Mouse (Mus musculus): ENCODE measurements at regions not wholly inside any gene's neighbourhood (a gene's known extent, or its start where the extent isn't known, plus 50 kb on each side); places are given as distances from the start of the nearest gene placed in this dataset.

DNA sequence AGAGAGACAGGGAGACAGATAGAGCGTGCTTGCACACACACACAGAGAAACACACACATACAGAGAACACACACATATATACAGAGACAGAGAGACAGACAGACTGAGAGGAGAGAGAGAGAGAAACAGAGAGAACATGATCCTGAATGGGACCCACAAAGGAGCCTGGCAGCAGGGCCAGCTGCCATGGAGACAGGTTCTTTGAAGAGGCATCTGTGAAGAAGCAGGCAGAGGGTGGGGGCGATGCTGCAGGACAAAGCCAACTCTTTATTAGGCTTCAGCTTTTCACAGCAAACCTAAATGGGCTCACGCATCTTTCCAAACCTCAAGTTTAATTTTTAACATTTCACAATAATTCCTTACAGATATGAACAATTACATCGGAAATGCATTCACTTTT lies 90.0 kb upstream of the Dlx2 start:
- no peak for DNase-seq (ENCODE audit: low spot score in 2 of 2)

DNA sequence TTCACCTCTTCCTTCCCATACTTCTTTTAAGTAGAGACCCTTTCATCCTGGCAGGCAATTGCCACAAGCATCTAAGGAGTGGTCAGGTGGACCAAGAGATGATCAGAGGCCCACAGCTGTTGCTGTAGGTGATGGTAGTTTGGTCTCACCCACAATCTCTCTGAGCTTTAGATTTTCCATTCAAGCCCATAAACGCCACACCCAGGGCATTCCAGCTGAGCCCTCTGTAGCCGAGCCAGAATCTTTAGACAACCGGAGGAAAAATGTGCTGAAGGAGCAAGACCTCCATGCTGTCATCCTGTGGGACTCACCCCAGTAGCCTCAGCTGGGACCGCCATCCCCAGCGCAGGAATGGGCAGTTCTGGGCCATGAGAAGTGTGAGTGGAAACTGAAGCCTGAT lies 93.7 kb upstream of the Dlx2 start:
- DNase-seq (ENCODE audit: low spot score in 2 of 2) = no peak

DNA sequence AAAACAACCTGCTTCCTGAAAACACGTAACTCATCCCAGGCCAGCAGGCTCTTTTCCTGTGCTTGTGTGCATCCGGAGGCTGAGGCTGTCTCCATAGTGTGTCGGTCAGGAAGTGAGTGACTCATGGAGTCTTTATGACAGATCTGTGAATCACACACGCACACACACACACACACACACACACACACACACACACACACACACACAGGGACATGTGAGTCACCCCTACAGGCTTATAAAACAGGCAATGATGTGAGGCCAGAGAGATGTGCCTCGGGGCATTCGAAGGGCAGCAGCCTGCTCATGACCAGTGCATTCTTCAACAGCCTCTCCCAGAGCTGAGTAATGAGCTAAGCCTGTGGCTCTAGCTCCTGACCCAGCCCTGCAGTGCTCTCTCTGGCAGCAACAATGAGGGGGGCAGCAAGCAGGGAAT lies 97.5 kb upstream of the Dlx2 start:
- DNase-seq (ENCODE audit: low spot score in 2 of 2) = peak; percentile 53 to 61

DNA sequence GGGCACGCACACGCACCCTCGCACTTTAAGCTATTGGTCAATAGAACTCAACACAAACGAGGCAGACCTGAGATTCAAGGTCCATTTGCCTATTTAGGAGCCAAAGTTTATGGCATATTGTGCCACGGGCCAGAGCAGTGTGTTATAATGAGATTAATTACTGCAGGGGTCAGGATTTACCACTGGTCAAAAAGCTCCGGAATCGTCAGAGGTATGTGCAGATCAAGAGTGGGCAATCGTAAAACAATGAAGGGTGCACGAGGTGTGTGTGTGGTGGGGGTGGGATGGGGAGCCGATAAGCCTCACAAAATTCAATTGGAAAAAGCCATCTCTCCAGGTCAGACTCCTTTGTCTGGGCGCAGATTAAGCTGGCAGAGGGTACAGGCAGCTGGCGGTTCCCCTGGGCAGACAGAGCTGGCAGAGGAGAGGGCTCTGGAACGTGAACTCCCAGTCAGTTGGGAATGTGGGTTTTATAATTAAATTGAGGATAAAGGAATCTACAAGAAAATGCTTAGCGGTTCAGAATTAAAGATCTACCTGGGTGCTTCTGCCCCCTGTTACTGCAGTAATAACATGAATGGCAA lies 97.4 kb upstream of the Itga6 start:
- no peak for DNase-seq (ENCODE audit: low spot score in 2 of 2)

DNA sequence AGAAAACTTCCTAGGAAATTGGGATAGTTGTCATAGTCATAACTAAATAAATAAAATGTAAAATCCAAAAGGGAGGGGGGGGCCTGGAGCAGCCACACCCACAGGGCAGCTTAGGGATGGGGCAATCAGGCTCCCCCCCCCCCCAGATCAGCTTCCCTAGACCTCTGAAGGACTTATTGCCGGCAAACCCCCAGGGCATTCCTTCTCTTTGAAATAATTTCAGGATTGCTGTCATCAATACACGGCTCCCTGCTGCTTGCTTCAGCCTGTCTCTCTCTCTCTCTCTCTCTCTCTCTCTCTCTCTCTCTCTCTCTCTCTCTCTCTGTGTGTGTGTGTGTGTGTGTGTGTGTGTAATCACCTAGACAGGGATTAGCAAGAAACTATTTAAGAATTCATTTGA lies 93.8 kb upstream of the Itga6 start:
- no peak for DNase-seq (ENCODE audit: low spot score in 2 of 2)

DNA sequence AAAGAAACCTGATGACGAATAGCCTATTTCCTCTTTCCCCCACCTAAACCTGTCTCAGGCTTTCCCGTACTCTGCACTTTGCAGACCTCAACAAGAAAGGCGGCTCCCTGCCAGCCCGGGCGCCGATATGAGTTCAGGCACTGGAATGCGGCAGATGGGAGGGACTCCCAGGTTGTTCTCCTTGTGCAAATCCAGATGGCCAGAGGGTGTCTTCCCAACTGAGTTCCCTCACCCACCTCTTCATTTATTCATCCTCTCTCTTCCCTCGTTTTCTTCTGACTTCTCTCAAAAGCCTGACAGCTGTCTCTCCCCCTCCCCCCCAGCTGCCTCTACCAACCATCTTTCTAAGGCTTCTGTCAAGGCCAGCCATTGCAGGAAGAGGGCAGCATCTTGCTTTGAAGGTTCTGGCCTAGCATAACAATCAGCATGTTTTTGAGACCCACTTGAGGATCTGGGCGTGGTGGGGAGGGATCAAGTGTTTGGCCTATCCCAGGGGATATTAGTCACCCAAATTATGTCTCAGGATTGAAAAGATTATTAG lies 93.1 kb upstream of the Itga6 start:
- peak; percentile 28 to 36 for DNase-seq (ENCODE audit: low spot score in 2 of 2)

DNA sequence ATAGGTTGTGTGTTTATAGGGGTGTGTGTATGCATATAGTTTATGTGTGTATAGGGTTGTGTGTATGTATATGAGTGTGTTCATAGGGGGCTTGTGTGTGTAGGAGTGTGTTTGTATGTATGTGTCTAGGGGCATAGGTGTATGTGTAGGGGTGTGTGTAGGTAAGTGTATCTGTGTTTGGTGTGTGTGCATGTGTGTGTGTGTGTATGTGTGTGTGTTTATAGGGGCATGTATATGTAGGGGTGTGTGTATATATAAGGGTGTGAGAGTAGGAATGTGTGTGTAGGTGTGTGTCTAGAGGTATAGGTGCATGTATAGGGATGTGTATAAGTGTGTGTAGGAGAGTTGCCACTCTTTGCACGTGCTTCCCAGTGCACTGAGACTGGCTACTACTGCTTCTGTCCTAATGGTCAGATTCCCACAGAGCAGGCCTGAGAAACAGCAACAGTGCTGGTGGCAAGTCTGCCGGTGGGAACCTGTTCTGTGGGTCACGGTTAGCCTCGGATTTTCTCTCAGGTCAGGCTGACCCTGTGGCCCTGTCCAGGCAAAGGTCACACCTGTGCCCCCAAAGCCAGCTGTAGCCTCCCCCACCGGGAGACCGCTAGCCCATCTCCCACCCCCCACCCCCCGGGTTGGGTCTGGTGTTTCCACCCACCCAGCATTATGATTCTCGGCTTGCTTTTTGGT lies 90.5 kb upstream of the Itga6 start:
- DNase-seq (ENCODE audit: low spot score in 2 of 2) = no peak

DNA sequence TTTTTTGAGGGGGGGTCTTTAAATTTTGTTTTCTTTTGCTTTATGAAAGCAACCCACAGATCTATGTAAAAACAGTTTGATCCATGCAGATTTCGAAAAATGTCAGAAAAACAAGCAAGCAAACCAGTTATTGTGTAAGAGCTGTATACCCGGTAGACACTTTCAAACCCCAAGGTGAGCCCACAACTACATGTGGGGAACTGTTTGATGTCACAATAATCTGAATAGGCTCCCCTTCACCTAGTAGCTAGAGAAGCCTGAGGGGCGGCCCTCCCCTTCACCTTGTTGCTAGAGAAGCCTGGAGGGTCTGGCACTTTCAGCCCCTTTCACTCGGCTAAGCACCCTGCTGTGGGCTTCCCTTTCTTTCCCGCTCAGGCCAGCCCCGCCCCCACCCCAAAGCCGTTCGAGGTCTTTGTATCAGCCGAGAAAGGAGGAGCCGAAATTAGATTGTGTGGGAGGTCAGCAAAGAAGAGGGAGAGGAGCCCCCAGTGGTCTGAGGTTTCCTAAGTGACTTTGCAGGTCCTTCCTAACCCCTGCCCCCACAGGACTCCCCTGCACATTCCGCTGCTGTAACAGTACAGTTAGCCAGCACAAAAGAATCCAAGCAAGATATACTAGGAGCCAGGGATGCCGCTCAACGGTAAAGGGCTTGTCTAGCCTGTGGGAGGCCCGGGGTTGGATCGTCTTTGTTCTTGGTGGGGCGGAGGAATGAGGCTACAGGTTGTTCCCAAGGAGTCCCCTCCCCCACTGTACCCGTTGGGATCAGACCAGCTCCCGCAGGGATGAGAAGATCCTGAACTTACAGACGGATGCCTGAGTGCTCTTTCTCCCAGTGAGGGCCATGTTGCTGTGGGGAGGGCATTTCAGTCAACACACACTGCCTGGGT lies 89.7 kb upstream of the Itga6 start:
- no peak for DNase-seq (ENCODE audit: low spot score in 2 of 2)

DNA sequence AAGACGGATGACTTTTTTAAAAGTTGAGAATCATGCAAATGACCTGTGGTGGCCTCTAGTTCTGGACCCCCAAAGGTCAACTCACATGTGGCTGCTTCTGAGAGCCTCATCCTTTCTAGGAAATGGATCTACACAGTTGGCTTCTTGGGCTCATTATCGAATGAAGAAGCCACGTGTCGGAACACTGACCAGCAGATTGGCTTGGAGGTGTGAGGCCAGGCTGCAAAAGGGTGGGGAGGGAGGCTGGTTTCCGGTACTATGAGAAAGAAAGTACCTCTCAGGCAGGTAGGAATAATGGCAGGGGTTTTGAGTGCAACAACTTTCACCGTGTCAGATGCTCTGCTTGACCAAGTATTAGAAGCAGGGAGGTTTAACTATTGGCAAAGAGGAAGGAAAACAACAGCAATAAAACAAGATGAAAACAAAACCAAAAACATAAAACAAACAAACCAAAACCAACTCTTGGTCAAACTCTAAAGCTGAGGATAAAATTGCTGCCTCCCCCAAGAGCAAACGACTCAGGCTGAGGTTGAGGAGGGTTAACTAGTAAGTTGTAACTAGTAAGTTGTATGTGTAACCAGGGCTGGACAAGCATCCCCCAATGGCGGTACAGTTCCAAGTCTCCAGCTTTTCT lies 88.7 kb upstream of the Itga6 start:
- DNase-seq (ENCODE audit: low spot score in 2 of 2) = no peak

DNA sequence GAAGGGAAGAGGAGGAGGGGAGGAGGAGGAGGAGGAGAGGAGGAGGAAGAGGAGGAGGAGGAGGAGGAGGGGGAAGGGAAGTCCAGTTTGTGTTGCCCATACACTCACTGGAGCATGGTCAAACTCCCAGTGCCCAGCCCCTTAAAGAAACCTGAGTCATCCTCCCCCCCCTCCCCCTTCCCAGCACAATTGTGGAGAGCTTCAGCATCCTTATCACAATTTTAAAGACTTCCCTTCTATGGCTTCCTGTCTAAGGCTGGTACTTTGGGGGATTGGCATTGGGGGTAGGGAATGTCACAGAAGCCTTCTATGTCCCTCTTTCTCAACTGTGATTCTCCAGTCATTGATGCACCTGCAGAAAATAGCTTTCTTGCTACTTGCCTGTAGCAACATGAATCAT lies 84.0 kb upstream of the Itga6 start:
- DNase-seq (ENCODE audit: low spot score in 2 of 2) = no peak

DNA sequence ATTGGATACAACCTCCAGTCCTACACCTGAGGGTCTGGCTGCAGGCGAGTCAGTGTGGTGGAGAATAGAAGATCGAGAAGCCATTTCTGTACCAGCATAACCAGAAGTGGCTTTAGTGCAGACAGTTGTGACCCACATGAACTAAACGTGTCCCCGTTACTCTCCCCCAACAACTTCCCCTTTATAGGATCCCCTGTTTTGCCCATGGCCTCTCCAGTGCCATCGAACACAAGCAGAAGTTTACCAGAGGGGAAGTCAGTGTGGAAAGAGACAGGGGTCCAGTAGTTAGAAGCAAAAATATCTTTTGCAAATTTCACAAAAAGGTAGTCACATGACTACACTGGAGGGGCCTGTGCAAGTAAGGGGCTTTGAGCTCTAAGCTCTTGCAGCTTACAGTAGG lies 83.4 kb upstream of the Itga6 start:
- DNase-seq (ENCODE audit: low spot score in 2 of 2) = no peak

DNA sequence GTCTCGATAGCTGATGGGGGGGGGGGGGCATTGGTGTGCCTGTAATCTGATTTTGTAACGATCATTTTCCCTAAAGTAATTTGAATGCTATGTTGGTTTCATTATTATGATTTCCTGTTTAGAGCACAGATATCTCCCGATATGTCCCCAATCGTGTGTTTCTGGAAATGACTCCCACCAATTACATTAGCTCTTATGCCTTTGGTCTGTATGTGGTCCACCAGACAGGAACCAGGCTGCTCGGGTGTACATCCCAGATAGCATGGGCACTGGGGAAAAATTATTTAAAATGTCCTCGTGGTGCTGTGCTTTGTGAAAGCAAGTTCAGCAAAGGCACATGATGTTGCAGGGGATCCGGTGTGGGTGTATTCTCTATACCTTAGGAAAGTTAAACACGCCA lies 82.0 kb upstream of the Itga6 start:
- DNase-seq (ENCODE audit: low spot score in 2 of 2) = no peak

DNA sequence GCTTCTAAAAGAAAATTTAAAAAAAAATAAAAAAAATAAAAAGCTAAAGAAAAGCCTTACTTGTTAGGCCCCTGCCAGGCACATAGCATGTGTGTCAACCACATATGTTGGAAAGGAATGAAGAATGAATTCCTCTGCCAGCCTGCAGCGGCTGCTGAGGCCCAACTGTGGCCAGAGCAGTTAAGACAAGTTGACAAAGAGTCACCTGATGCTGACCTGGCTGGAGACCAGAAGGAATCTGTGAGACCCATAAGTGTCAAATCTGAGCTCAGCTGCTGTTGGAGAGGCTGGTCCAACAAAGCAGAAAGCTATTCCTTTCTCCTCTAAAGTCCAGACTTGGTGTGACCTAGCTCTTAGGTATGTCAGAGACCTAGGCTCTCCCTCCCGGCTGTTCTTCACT lies 78.5 kb upstream of the Itga6 start:
- DNase-seq (ENCODE audit: low spot score in 2 of 2) = no peak

DNA sequence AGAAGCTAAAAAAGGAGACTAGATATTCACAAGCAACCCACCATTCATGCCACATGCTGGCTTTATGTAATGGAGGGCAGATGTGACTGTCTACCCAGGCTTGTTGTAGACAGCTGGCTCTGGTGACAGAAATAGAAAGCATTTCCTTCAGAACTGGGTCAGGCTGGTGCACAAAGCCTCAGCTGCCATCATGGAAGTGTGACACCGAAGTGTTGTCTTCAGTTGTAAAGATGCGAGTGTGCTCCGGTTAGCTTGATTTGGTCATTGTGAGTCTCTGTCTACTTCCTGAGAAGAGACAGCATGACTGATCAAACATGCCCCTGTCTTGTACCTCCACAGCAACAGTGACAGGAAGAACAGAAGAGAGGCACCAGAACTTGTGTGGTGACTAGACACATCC lies 77.7 kb upstream of the Itga6 start:
- DNase-seq (ENCODE audit: low spot score in 2 of 2) = no peak

DNA sequence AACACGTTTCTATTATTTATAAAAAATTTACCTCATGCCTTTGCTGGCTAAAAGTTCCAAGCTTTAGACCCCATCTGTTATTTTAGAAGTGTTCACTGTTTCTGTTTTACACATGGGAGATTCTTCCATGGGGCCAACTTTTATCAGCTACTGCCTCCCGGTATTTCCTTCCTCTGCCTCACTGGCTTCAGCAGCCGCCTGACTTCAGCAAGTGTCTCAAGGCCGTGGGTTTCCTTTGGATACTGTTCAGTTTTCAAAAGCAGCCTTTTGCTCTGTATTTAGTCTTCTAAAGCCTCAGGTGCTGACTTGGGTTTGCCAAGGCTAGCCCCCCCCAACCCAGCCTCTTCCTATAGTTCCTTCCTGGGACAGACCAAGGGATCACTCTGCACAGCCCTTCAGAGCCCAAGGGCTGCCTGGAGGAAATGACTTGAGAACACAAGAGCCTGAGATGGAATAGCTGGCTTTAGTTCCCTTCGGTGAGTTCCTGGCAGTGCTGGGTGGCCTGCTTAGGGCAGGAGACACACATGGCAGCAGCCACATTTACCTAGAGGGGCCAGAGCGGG lies 75.1 kb upstream of the Itga6 start:
- DNase-seq (ENCODE audit: low spot score in 2 of 2) = no peak

DNA sequence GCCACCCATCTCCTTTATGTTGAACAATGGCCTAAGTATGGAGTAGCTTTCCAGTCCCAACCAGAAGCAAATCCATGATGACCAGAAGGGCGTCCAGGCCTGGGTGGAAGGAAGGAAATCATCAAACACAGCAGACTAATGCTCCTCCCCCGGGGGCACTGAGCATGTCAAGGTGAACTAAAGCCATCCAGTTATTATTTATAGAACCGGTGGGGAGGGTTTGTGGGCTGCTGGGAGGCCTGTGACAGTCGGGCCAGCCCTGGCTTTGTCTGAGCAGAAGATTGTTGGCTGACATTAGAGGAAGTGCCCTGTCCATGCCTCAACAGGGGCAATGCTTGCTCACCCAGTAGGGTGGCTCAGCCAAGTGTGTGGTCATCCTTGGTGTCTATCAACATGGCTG lies 74.5 kb upstream of the Itga6 start:
- no peak for DNase-seq (ENCODE audit: low spot score in 2 of 2)

DNA sequence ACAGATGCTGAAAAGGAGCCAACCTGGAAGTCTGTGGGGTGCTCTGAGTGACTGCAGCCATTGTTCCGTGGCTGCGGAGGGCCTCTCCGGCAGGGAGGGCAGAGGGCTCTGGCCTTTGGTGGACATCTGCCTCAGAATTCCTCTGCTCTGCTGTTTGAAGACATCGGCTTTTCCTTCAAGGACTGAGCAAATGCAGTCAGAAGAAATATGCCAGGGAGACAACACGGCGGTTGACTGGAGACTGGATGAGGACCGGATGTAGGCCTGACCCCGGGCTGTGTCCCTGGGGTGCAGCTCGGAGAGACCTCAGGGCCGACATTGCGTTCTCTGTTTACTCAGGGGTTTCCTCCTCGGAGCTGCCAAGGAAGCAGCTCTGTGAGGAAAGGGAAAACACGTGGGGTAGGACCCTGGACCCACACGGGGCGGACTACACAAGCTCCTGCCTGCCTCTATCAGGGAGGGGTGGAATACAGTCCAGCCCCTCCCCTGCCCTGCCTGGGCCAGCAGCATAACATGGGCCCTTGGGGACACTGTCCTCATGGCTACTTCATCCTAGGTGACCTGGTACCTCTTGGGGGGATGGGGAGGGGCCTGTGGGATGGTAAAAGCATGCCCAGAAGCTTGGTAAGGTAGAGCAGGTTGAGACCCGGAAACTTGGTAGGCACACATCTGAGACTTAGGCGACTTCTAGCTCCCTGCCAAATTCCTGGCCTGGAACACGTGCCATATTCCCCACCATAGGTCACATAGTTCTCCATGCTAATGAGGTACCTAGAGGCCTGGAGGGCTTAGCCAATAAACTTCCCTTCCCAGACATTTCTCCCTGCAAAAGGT lies 72.1 kb upstream of the Itga6 start:
- DNase-seq (ENCODE audit: low spot score in 2 of 2) = peak in 1 of 2 experiments; percentile 21

DNA sequence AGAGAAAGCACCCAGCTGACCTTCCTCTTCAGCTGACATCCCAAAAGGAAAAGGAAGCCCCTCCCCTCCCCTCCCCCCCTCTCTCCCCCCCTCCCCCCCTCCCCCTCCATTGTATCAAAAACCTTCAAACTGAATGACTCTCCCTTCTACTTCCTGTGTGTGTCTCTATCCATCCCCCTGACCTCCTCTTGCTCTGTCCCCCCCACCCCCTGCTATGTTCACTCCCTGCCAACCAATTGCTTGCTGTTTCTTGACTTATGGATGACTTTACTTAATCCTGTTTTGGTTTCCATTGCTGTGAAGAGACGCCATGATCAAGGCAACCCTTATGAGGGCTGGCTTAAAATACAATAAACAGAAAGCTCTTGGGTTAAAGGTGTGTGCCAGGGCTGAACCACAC lies 64.7 kb upstream of the Itga6 start:
- no peak for DNase-seq (ENCODE audit: low spot score in 2 of 2)

DNA sequence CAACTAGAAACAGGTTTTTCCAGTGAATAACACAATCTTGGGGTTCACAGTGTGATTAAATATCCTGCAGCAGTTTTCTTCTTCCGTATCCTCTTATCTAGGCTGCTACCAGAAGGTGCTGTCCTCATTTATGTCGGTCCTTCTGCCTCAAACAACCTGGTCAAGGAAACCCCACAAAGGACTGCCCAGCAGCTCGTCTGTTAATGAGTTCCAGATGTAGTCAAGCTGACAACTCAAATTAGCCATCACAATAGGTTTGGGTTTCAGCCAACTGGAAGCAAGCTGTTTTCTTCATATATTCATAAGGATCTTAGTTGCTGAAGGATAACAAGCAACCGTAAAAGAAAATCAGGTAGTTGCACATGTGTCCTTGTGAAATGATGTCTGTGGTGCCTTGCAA lies 64.3 kb upstream of the Itga6 start:
- no peak for DNase-seq (ENCODE audit: low spot score in 2 of 2)

DNA sequence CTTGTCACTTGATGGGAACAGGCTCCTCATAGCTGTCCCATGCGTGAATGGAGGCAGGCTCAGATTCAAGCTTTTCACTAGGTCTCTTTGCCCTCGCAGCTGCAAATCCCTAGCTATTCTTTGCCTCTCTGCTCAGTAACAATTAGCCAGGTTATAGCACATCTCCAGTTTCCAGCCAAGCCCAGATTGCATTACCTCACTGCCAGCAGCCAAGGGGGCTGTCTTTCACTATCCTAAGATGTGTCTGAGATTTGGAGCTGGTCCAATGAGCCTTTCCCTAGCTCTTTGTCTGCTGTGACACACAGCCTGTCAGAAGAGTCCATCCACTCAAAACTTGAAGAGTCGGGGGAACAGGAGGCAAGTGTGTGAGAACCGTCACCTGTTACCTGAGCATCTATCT lies 62.0 kb upstream of the Itga6 start:
- no peak for DNase-seq (ENCODE audit: low spot score in 2 of 2)

DNA sequence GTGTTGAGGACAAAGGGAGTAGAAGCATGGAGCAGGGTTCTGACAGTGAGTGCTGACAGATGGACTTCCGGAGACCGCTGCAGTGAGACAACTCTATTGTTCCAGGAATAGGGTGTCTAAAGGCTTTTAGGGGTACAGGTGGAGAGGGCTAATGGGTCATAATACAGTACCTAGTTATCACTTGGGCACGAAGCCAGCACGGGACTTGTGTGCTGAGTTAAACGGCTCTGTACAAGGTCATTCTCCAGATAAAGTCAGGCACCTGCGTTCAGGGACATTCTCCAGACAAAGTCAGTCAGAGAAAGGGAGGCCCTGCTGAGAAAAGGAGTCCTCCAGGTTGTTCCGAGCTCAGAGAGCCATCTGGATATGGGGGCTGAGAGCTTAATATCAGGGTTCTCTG lies 60.2 kb upstream of the Itga6 start:
- DNase-seq (ENCODE audit: low spot score in 2 of 2) = no peak
